ENCODE assay signal across 8 mouse cellular contexts in genomic region chr6:36676710-36677691, GRCm38 (mm10).
A peak's percentile ranks its signal among the peaks of the same experiment; 100 is the strongest.
DNase-seq lines count a peak whose midpoint lies in the region; ATAC-seq and TF ChIP-seq lines count a peak whose summit lies in the region.

No protein-coding gene starts in this region.

- H3K9me3 ChIP-seq in liver, postnatal 0 days (ENCODE audit: low read length), result no peaks in the 10 kb centered on the region
- H3K9me3 ChIP-seq in liver, embryonic 12.5 days (replicated peaks), result no peaks in the 10 kb centered on the region
- H3K9me3 ChIP-seq in hindbrain, embryonic 13.5 days, result no peaks in the 10 kb centered on the region
- H3K9me3 ChIP-seq in neural tube, embryonic 14.5 days (ENCODE audit: control insufficient read depth, low read length), result no peaks in the 10 kb centered on the region

- ATAC-seq in liver, postnatal 0 days, result no peak
- ATAC-seq in liver, embryonic 12.5 days, result no peak
- peak; percentile 36; the same call in 1 of the 2 replicates for ATAC-seq in hindbrain, embryonic 13.5 days (ENCODE audit: low FRiP score)
- ATAC-seq in neural tube, embryonic 14.5 days (ENCODE audit: low read depth), result peak; percentile 60; the same call in 1 of the 2 replicates

- DNase-seq in liver, postnatal 0 days, result no peak
- DNase-seq in embryo, embryonic 10 days (ENCODE audit: low spot score), result peak; percentile 58
- DNase-seq in ovary, postnatal 36 days (ENCODE audit: low spot score), result no peak
- no peak for DNase-seq in layer of hippocampus, adult 2 months (ENCODE audit: low spot score in 2 of 2)
- no peak for DNase-seq in gastrocnemius, adult 8-10 months (ENCODE audit: low spot score in 2 of 2)

- no peaks in the 10 kb centered on the region for H3K36me3 ChIP-seq in liver, postnatal 0 days (replicated peaks; ENCODE audit: insufficient read depth, low read length)
- H3K36me3 ChIP-seq in liver, embryonic 12.5 days, result no peaks in the 10 kb centered on the region
- no peaks in the 10 kb centered on the region for H3K36me3 ChIP-seq in hindbrain, embryonic 13.5 days
- no peaks in the 10 kb centered on the region for H3K36me3 ChIP-seq in neural tube, embryonic 14.5 days (ENCODE audit: control insufficient read depth, insufficient read depth, low read length)

- no peaks in the 10 kb centered on the region for H3K4me1 ChIP-seq in liver, postnatal 0 days (ENCODE audit: insufficient read depth)
- no peaks in the 10 kb centered on the region for H3K4me1 ChIP-seq in liver, embryonic 12.5 days
- peaks cover 16% of the 10 kb centered on the region for H3K4me1 ChIP-seq in hindbrain, embryonic 13.5 days (replicated peaks)
- peaks cover 4% of the 10 kb centered on the region; the same call in 1 of the 2 replicates for H3K4me1 ChIP-seq in neural tube, embryonic 14.5 days (ENCODE audit: control insufficient read depth, insufficient read depth, low read length)

- no peak overlapping the region for H3K9ac ChIP-seq in liver, postnatal 0 days (replicated peaks)
- H3K9ac ChIP-seq in liver, embryonic 12.5 days, result no peak overlapping the region
- no peak overlapping the region for H3K9ac ChIP-seq in hindbrain, embryonic 13.5 days
- H3K9ac ChIP-seq in neural tube, embryonic 14.5 days (replicated peaks; ENCODE audit: low read depth, low read length), result no peak overlapping the region

- peak; percentile 28; the same call in 1 of the 2 replicates for TF ChIP-seq EP300 in liver, postnatal 0 days (IDR thresholded peaks at IDR 0.05; ENCODE audit: low read depth)

- TF ChIP-seq CTCF in liver, postnatal 0 days (IDR thresholded peaks at IDR 0.05; ENCODE audit: low read depth), result no peak
- no peak for TF ChIP-seq CTCF in layer of hippocampus, adult 2 months (conservative IDR thresholded peaks at IDR 0.05)

- no peak overlapping the region for H3K4me2 ChIP-seq in liver, postnatal 0 days (ENCODE audit: low read depth, low read length)
- H3K4me2 ChIP-seq in liver, embryonic 12.5 days, result no peak overlapping the region
- no peak overlapping the region for H3K4me2 ChIP-seq in hindbrain, embryonic 13.5 days
- no peak overlapping the region for H3K4me2 ChIP-seq in neural tube, embryonic 14.5 days (ENCODE audit: low read depth, low read length)

- no peak overlapping the region for H3K27ac ChIP-seq in liver, postnatal 0 days (ENCODE audit: low read depth)
- no peak overlapping the region for H3K27ac ChIP-seq in liver, embryonic 12.5 days
- peak overlapping the region; percentile 60; the same call in 1 of the 2 replicates for H3K27ac ChIP-seq in hindbrain, embryonic 13.5 days
- no peak overlapping the region for H3K27ac ChIP-seq in neural tube, embryonic 14.5 days (ENCODE audit: low read depth, low read length)
- H3K27ac ChIP-seq in layer of hippocampus, adult 2 months, result no peak overlapping the region

- H3K4me3 ChIP-seq in liver, postnatal 0 days (ENCODE audit: low read depth, low read length), result no peak overlapping the region
- no peak overlapping the region for H3K4me3 ChIP-seq in liver, embryonic 12.5 days
- no peak overlapping the region for H3K4me3 ChIP-seq in hindbrain, embryonic 13.5 days
- no peak overlapping the region for H3K4me3 ChIP-seq in neural tube, embryonic 14.5 days (ENCODE audit: low read depth, low read length)
- H3K4me3 ChIP-seq in layer of hippocampus, adult 2 months, result no peak overlapping the region

- H3K27me3 ChIP-seq in liver, postnatal 0 days (ENCODE audit: insufficient read depth, low read length), result no peaks in the 10 kb centered on the region
- no peaks in the 10 kb centered on the region for H3K27me3 ChIP-seq in liver, embryonic 12.5 days (replicated peaks)
- no peaks in the 10 kb centered on the region for H3K27me3 ChIP-seq in hindbrain, embryonic 13.5 days
- H3K27me3 ChIP-seq in neural tube, embryonic 14.5 days (ENCODE audit: control insufficient read depth, insufficient read depth, low read length), result no peaks in the 10 kb centered on the region

- 52% methylated on average over 8 of the region's 8 CpGs for WGBS in liver, postnatal 0 days (ENCODE audit: insufficient replicate concordance)
- 49% methylated on average over 8 of the region's 8 CpGs for WGBS in liver, embryonic 12.5 days (ENCODE audit: insufficient replicate concordance)
- 66% methylated on average over 8 of the region's 8 CpGs for WGBS in hindbrain, embryonic 13.5 days
- WGBS in neural tube, embryonic 14.5 days, result 59% methylated on average over 8 of the region's 8 CpGs

Comparison
In these comparisons a context has a peak if more than half of its experiments do, and no peak if none do; other contexts are left out.
1. ATAC-seq: peak in hindbrain, embryonic 13.5 days (single experiment) and neural tube, embryonic 14.5 days (single experiment); none in liver, postnatal 0 days (single experiment) and liver, embryonic 12.5 days (single experiment).